ENCODE assay signal across 9 mouse cellular contexts in the genomic region with DNA sequence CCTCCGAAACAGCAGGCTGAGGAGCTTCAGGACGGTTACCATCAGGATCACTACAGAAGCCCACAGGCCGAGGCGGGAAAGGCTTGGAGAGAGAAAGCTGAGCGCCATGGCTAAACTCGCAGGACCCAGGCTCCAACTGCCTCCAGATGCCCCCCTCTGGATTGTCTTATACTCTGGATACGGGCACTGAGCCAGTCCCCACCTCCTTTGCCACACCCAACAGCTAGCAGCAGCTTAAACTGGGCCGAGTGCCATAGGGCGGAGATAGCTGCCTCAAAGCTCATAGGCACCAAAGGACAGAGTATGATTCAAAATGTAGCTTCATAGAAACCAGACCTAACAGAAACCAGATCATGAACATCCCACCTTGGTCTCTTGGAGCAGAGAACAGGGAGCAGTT. TPM values are rescaled to one million over a fixed set of nuclear protein-coding genes. Genes with fewer than 3 reads are reported as not detected.
A peak's percentile ranks its signal among the peaks of the same experiment; 100 is the strongest.
DNase-seq lines count a peak whose midpoint lies in the region; ATAC-seq and TF ChIP-seq lines count a peak whose summit lies in the region.
"Had no signal": no experiment of that assay in that cellular context is flagged by ENCODE, and none has a peak within 500 bp of the region (broad histone marks: within the 10 kb centered on the region; RNA-seq: fewer than 3 reads in every experiment).

Cyp4b1 (minus strand) TSS at position 144 of the 400 bp plus-strand sequence.

- no peaks in the 10 kb centered on the region for H3K36me3 ChIP-seq in kidney, embryonic 14.5 days (ENCODE audit: control insufficient read depth, insufficient read depth, low read length)

- no peak within 1 kb of the TSS for H3K4me3 ChIP-seq in kidney, embryonic 14.5 days (ENCODE audit: low read length)
- H3K4me3 ChIP-seq in layer of hippocampus, adult 2 months, result no peak within 1 kb of the TSS

- H3K27ac ChIP-seq in kidney, embryonic 14.5 days (ENCODE audit: low read depth, low read length), result no peak within 1 kb of the TSS
- no peak within 1 kb of the TSS for H3K27ac ChIP-seq in layer of hippocampus, adult 2 months

- 88% methylated on average over 9 of the region's 9 CpGs for WGBS in kidney, embryonic 14.5 days

- H3K9me3 ChIP-seq in kidney, embryonic 14.5 days (ENCODE audit: control insufficient read depth, low read length), result no peaks in the 10 kb centered on the region

- no peaks in the 10 kb centered on the region for H3K27me3 ChIP-seq in kidney, embryonic 14.5 days (ENCODE audit: control insufficient read depth, insufficient read depth, low read length)

- H3K9ac ChIP-seq in kidney, embryonic 14.5 days (ENCODE audit: low read depth, low read length), result no peak within 1 kb of the TSS

- ATAC-seq in kidney, embryonic 14.5 days (ENCODE audit: low FRiP score, low TSS enrichment), result no peak

- H3K4me2 ChIP-seq in kidney, embryonic 14.5 days (replicated peaks; ENCODE audit: low read depth, low read length), result no peak within 1 kb of the TSS

- H3K4me1 ChIP-seq in kidney, embryonic 14.5 days (ENCODE audit: control insufficient read depth, insufficient read depth, low read length), result no peaks in the 10 kb centered on the region

- no peak for TF ChIP-seq CTCF in layer of hippocampus, adult 2 months (conservative IDR thresholded peaks at IDR 0.05)

- DNase-seq in kidney, adult 11 months, result peak; percentile 82
- DNase-seq in gastrocnemius, postnatal 10 days, result peak; percentile 36
- DNase-seq in kidney, postnatal 14 days, result peak; percentile 79
- peak; percentile 37 to 61 for DNase-seq in spleen, postnatal 4 days (ENCODE audit: low spot score in 2 of 2)
- DNase-seq in layer of hippocampus, adult 2 months (ENCODE audit: low spot score in 2 of 2), result no peak
- DNase-seq in retina, embryonic 14.5 days (ENCODE audit: low spot score), result no peak
- DNase-seq in left cerebral cortex, adult 18-20 months (ENCODE audit: low spot score in 2 of 2), result no peak

RNA-seq across cellular contexts. Expression of gene Cyp4b1, which starts in this region (rescaled TPM):
- 1.9 and 3.1 TPM in 2 replicates for polyA plus RNA-seq in kidney, embryonic 14.5 days (2014; fragmentation: Nextera tagmentation; extraction: Ambion mirVana)
- total RNA-seq in gastrocnemius, postnatal 10 days (2021), result 1 to 10 TPM; 2.0 to 2.6 TPM
- total RNA-seq in layer of hippocampus, adult 2 months (2021), result under 1 TPM; 0.71 to 0.72 TPM
- total RNA-seq in left cerebral cortex, adult 18-20 months (2021), result 1 to 10 TPM; 1.9 to 2.0 TPM
- total RNA-seq: megakaryocyte, adult 5-6 weeks had no signal

Comparison
In these comparisons a context has a peak if more than half of its experiments do, and no peak if none do; other contexts are left out.
1. DNase-seq: peak in kidney, adult 11 months (single experiment), gastrocnemius, postnatal 10 days (single experiment), kidney, postnatal 14 days (single experiment) and spleen, postnatal 4 days (2 of 2); none in layer of hippocampus, adult 2 months (0 of 2), retina, embryonic 14.5 days (single experiment) and left cerebral cortex, adult 18-20 months (0 of 2).